Mouse (Mus musculus): ENCODE measurements around the gene Ifna4. TPM values are rescaled to one million over a fixed set of nuclear protein-coding genes. Genes with fewer than 3 reads are reported as not detected.

Gene Ifna4
- polyA plus RNA-seq, 1 experiment from 2014 or later, result not detected

DNA sequence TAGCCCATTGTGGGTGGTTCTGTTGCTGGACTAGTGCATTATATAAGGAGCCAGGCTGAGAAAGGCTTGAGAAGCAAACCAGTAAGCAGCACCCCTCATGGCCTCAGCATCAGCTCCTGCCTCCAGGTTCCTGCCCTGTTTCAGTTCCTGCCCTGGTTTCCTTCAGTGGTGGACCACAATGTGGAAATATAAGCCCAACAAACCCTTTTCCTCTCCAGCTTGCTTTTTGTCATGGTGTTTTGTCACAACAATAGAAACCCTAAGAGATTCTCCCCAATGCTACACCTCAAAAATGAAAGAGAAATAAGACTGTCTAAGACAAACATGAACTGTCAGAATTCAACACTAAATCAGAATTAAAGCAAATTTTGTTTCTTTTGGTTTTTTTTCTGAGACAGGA lies 17.6 kb downstream of the Ifna4 start:
- H3K27ac ChIP-seq (ENCODE audit: low read length), result no peak overlapping the region
- ATAC-seq, result no peak
- no peaks in the 10 kb centered on the region for H3K4me1 ChIP-seq (ENCODE audit: control insufficient read depth, insufficient read depth, low read length)
- no peaks in the 10 kb centered on the region for H3K27me3 ChIP-seq (ENCODE audit: control insufficient read depth, insufficient read depth, low read depth, low read length)
- no peak overlapping the region for H3K4me3 ChIP-seq (ENCODE audit: low read depth, low read length)
- H3K9ac ChIP-seq (ENCODE audit: low read depth, low read length), result no peak overlapping the region
- H3K4me2 ChIP-seq (ENCODE audit: low read length), result no peak overlapping the region
- H3K36me3 ChIP-seq (ENCODE audit: control insufficient read depth, insufficient read depth, low read length), result no peaks in the 10 kb centered on the region
- H3K9me3 ChIP-seq (replicated peaks; ENCODE audit: control insufficient read depth, low read length, poor library complexity, severe bottlenecking), result no peaks in the 10 kb centered on the region

- no peak overlapping the region for H3K9ac ChIP-seq (ENCODE audit: low read depth, low read length)
- H3K27ac ChIP-seq (ENCODE audit: low read length), result no peak overlapping the region
- ATAC-seq, result no peak
- peaks cover 8% of the 10 kb centered on the region for H3K4me1 ChIP-seq (ENCODE audit: control insufficient read depth, insufficient read depth, low read length)
- H3K4me2 ChIP-seq (ENCODE audit: low read length), result no peak overlapping the region
- H3K36me3 ChIP-seq (ENCODE audit: control insufficient read depth, insufficient read depth, low read length), result no peaks in the 10 kb centered on the region
- H3K9me3 ChIP-seq (replicated peaks; ENCODE audit: control insufficient read depth, low read length, poor library complexity, severe bottlenecking), result no peaks in the 10 kb centered on the region
- H3K4me3 ChIP-seq (ENCODE audit: low read depth, low read length), result no peak overlapping the region
- H3K27me3 ChIP-seq (ENCODE audit: control insufficient read depth, insufficient read depth, low read depth, low read length), result no peaks in the 10 kb centered on the region; the same call in 1 of the 2 replicates
- WGBS, result 5% methylated on average over 7 of the region's 7 CpGs
Observed at GRCm38 (mm10) chr4:88863309-88863708, 21.6 kb downstream of the Ifna4 start.

- H3K27ac ChIP-seq (ENCODE audit: low read length), result no peak overlapping the region
- no peak for ATAC-seq
- no peak overlapping the region for H3K4me3 ChIP-seq (ENCODE audit: low read depth, low read length)
- H3K27me3 ChIP-seq (ENCODE audit: control insufficient read depth, insufficient read depth, low read depth, low read length), result no peaks in the 10 kb centered on the region; the same call in 1 of the 2 replicates
- H3K9ac ChIP-seq (ENCODE audit: low read depth, low read length), result no peak overlapping the region
- no peaks in the 10 kb centered on the region for H3K9me3 ChIP-seq (replicated peaks; ENCODE audit: control insufficient read depth, low read length, poor library complexity, severe bottlenecking)
- 69% methylated on average over 9 of the region's 9 CpGs for WGBS
- H3K4me1 ChIP-seq (ENCODE audit: control insufficient read depth, insufficient read depth, low read length), result peaks cover 11% of the 10 kb centered on the region
- H3K4me2 ChIP-seq (ENCODE audit: low read length), result no peak overlapping the region
- H3K36me3 ChIP-seq (ENCODE audit: control insufficient read depth, insufficient read depth, low read length), result no peaks in the 10 kb centered on the region
Observed at GRCm38 (mm10) chr4:88864599-88864998, 22.9 kb downstream of the Ifna4 start.

DNA sequence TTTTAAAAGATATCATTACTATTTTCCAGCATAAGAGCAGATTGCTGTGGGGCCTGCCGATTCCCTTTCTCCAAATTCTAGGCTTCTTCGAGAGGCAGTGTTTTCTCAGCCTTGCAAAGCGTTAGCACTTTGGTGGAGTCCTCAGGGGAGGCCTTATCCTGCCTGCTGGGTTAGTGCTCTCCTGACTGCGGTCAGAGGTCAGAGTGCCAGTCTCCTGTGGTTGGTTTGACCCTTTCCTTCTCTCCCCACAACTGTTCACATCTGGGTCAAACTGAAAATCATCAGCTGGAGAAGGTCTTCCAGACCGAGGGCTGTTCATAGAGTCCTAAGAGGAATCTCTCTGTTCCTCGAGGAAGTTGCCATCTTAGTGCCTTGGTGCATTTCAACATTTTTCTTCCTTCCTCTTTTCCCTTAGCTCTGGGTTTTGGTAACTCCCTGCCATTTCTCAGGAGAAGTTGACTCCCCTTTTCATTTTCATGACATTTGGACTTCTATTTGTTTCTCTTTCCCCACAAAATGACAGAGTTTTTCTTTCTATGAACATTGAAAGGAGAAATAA lies 23.4 kb downstream of the Ifna4 start:
- H3K4me1 ChIP-seq (ENCODE audit: control insufficient read depth, insufficient read depth, low read length), result peaks cover 11% of the 10 kb centered on the region
- H3K9ac ChIP-seq (ENCODE audit: low read depth, low read length), result no peak overlapping the region
- H3K27ac ChIP-seq (ENCODE audit: low read length), result no peak overlapping the region
- H3K9me3 ChIP-seq (replicated peaks; ENCODE audit: control insufficient read depth, low read length, poor library complexity, severe bottlenecking), result no peaks in the 10 kb centered on the region
- no peaks in the 10 kb centered on the region for H3K36me3 ChIP-seq (ENCODE audit: control insufficient read depth, insufficient read depth, low read length)
- WGBS, result 57% methylated on average over 6 of the region's 6 CpGs
- no peak overlapping the region for H3K4me2 ChIP-seq (ENCODE audit: low read length)
- no peak for ATAC-seq
- no peaks in the 10 kb centered on the region; the same call in 1 of the 2 replicates for H3K27me3 ChIP-seq (ENCODE audit: control insufficient read depth, insufficient read depth, low read depth, low read length)
- H3K4me3 ChIP-seq (ENCODE audit: low read depth, low read length), result no peak overlapping the region

- no peak overlapping the region for H3K27ac ChIP-seq (ENCODE audit: low read length)
- H3K4me1 ChIP-seq (ENCODE audit: control insufficient read depth, insufficient read depth, low read length), result peaks cover 11% of the 10 kb centered on the region
- H3K27me3 ChIP-seq (ENCODE audit: control insufficient read depth, insufficient read depth, low read depth, low read length), result no peaks in the 10 kb centered on the region; the same call in none of the 2 replicates
- H3K9me3 ChIP-seq (replicated peaks; ENCODE audit: control insufficient read depth, low read length, poor library complexity, severe bottlenecking), result no peaks in the 10 kb centered on the region
- H3K9ac ChIP-seq (ENCODE audit: low read depth, low read length), result peak overlapping the region; percentile 58; the same call in 1 of the 2 replicates
- no peaks in the 10 kb centered on the region for H3K36me3 ChIP-seq (ENCODE audit: control insufficient read depth, insufficient read depth, low read length)
- peak; percentile 80 for ATAC-seq
- peak overlapping the region; percentile 98 for H3K4me2 ChIP-seq (ENCODE audit: low read length)
- WGBS, result under 1% methylated on average over 8 of the region's 8 CpGs
- peak overlapping the region; percentile 50 for H3K4me3 ChIP-seq (ENCODE audit: low read depth, low read length)
Observed at GRCm38 (mm10) chr4:88867366-88867925, 25.8 kb downstream of the Ifna4 start.

DNA sequence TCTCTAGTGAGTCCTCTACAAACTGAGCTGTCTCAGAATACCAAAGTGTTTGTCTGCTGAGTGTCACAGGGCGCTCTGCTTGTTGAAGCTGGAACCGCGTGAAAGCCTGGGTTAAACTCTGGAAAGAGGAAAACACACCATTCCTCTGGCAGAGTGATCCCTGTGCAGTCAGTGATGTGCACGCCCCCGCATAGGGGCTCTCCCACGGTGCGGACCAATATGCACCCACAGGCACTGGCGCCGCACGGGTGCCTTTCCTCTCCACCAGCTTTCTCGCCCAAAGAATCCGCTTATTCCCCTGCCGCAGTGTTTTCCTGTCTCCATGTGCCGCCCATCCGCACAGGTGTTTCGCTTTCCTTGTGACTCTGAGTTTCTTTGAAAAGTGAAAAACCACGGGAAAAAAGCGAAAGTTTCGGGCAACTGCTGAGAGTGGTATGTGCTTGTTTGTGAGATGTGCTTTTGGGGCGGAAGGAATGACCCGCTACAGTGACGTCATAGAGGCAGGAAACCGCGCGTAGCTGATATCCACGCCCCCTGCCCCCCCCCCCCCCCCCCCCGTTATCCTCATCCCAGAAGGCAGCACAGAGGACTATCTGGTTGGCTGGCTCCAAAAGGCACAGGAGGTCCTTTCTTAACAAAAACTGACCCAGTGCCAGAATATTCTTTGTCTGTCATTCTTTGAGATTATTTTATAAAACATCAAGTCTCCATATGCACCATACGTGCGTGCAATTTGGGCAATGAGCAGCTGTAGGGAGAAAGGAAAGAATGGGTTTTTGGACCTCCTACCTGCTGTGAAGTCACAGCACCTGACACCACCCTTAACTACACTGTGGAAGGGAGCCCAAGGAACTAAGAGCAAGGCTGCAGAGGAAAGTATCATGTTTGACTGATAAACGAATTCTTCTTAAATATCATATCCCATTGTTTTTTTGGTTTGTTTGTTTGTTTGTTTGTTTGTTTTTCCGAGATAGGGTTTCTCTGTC lies 26.6 kb downstream of the Ifna4 start:
- Histone ChIP-seq H3K4me3 (ENCODE audit: low read depth, low read length) (peak overlapping the region; percentile 50), H3K27ac (ENCODE audit: low read length) (no peak overlapping the region), H3K4me1 (ENCODE audit: control insufficient read depth, insufficient read depth, low read length) (peaks cover 11% of the 10 kb centered on the region), H3K9me3 (replicated peaks; ENCODE audit: control insufficient read depth, low read length, poor library complexity, severe bottlenecking) (no peaks in the 10 kb centered on the region), H3K4me2 (ENCODE audit: low read length) (peak overlapping the region; percentile 98), H3K36me3 (ENCODE audit: control insufficient read depth, insufficient read depth, low read length) (no peaks in the 10 kb centered on the region), H3K27me3 (ENCODE audit: control insufficient read depth, insufficient read depth, low read depth, low read length) (no peaks in the 10 kb centered on the region; the same call in none of the 2 replicates), H3K9ac (ENCODE audit: low read depth, low read length) (peak overlapping the region; percentile 58)
- ATAC-seq, result peak; percentile 83
- 7% methylated on average over 29 of the region's 31 CpGs for WGBS

GRCm38 (mm10) chr4:88872691-88873090 lies 31.0 kb downstream of the Ifna4 start:
- WGBS, result 6% methylated on average over 2 of the region's 2 CpGs
- H3K9ac ChIP-seq (ENCODE audit: low read depth, low read length), result no peak overlapping the region

DNA sequence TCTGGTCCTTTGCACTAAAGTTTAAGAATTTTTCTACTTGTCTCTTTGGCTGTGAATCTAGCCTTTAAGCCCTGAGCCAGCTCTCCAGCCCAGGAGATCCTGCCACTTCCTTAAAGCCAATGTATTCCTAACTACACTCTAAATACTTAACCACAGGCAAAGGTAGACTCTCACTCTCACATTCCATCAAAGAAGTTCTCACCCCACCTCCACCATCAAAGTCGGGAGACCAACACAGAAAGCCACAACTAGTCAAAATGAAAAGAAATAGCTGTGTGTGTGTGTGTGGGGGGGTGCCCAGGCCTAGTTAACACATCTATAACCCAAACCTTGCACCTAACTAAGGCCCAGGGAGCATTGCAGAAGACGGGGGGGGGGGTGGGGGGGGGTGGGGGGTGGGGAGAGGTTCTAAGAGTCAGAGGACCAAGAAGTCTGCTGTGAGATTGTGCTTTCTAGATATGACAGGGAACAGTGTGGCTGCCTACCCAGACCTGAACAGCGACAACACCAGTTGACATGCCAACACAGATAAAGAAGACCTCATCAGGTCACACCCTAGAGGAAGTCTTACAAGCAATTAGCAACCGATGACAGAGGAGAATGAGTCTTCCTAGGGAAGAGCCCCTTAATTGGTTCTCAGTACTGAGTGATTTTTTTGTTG lies 33.9 kb downstream of the Ifna4 start:
- Histone ChIP-seq H3K4me2 (ENCODE audit: low read length) (no peak overlapping the region), H3K36me3 (ENCODE audit: control insufficient read depth, insufficient read depth, low read length) (no peaks in the 10 kb centered on the region), H3K9ac (ENCODE audit: low read depth, low read length) (no peak overlapping the region), H3K27me3 (ENCODE audit: control insufficient read depth, insufficient read depth, low read depth, low read length) (no peaks in the 10 kb centered on the region; the same call in 1 of the 2 replicates), H3K4me3 (ENCODE audit: low read depth, low read length) (no peak overlapping the region), H3K4me1 (ENCODE audit: control insufficient read depth, insufficient read depth, low read length) (no peaks in the 10 kb centered on the region), H3K9me3 (replicated peaks; ENCODE audit: control insufficient read depth, low read length, poor library complexity, severe bottlenecking) (no peaks in the 10 kb centered on the region), H3K27ac (ENCODE audit: low read length) (no peak overlapping the region)
- ATAC-seq, result no peak
- WGBS, result 77% methylated on average over 4 of the region's 4 CpGs

More at GRCm38 (mm10) chr4:88872691-88873090, 31.0 kb downstream of the Ifna4 start:
- no peaks in the 10 kb centered on the region; the same call in 1 of the 2 replicates for H3K27me3 ChIP-seq (ENCODE audit: control insufficient read depth, insufficient read depth, low read depth, low read length)
- H3K4me2 ChIP-seq (ENCODE audit: low read length), result no peak overlapping the region
- peaks cover 8% of the 10 kb centered on the region for H3K4me1 ChIP-seq (ENCODE audit: control insufficient read depth, insufficient read depth, low read length)
- H3K9me3 ChIP-seq (replicated peaks; ENCODE audit: control insufficient read depth, low read length, poor library complexity, severe bottlenecking), result no peaks in the 10 kb centered on the region
- no peak for ATAC-seq
- no peak overlapping the region for H3K27ac ChIP-seq (ENCODE audit: low read length)
- H3K36me3 ChIP-seq (ENCODE audit: control insufficient read depth, insufficient read depth, low read length), result no peaks in the 10 kb centered on the region
- H3K4me3 ChIP-seq (ENCODE audit: low read depth, low read length), result no peak overlapping the region

Data from midbrain, embryonic 16.5 days (tissue).